Comparison of ENCODE assay signal across 35 mouse cellular contexts in the genomic region with DNA sequence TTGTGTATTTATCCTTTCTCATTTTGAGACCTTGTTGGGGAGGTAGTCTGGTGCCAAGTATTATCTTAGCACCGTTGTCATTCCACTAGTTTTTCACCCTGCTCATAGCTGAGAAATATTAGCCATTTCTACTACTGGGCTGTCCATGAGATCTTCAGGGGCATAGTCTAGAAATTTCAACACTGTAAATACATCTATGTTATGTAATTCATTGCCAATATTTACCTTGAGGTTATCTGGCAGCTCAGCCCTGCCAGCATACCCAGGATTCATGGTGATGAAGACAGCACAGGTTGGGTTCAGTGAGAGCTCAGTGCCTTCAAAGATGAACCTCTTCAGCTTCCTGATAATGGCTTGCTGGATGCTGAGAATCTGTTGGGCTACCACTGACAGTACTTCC.
"Had no signal": no experiment of that assay in that cellular context is flagged by ENCODE, and none has a peak within 500 bp of the region (broad histone marks: within the 10 kb centered on the region; RNA-seq: fewer than 3 reads in every experiment).

No protein-coding gene starts in this region.

- H3K27me3 ChIP-seq: heart, embryonic 12.5 days; heart, embryonic 13.5 days; heart, embryonic 15.5 days; hindbrain, embryonic 12.5 days; hindbrain, embryonic 13.5 days; hindbrain, embryonic 15.5 days; intestine, embryonic 15.5 days; kidney, embryonic 15.5 days had no signal

- H3K4me3 ChIP-seq: heart, adult 2 months; heart, embryonic 10.5 days; heart, embryonic 12.5 days; heart, embryonic 13.5 days; heart, embryonic 15.5 days; hindbrain, embryonic 10.5 days; hindbrain, embryonic 12.5 days; hindbrain, embryonic 13.5 days; hindbrain, embryonic 15.5 days; intestine, embryonic 15.5 days; kidney, embryonic 15.5 days; layer of hippocampus, adult 2 months had no signal

- H3K9ac ChIP-seq: heart, embryonic 12.5 days; heart, embryonic 13.5 days; heart, embryonic 15.5 days; hindbrain, embryonic 12.5 days; hindbrain, embryonic 13.5 days; hindbrain, embryonic 14.5 days; hindbrain, embryonic 15.5 days; intestine, embryonic 15.5 days; kidney, embryonic 15.5 days had no signal

- DNase-seq: heart, adult 2 months; heart, postnatal 10 days; heart, postnatal 14 days; heart, postnatal 36 days; heart, postnatal 4 days; kidney, adult 11 months; kidney, adult 18-20 months; kidney, adult 2 months; kidney, adult 8-10 months; kidney, adult 9 months; kidney, postnatal 10 days; kidney, postnatal 14 days; kidney, postnatal 25 days; kidney, postnatal 36 days; kidney, postnatal 4 days; layer of hippocampus, adult 9-11 months had no signal

- H3K27ac ChIP-seq: heart, adult 2 months; heart, embryonic 10.5 days; heart, embryonic 13.5 days; heart, embryonic 15.5 days; hindbrain, embryonic 10.5 days; hindbrain, embryonic 12.5 days; hindbrain, embryonic 13.5 days; hindbrain, embryonic 14.5 days; hindbrain, embryonic 15.5 days; hindbrain, postnatal 0 days; intestine, embryonic 15.5 days; kidney, embryonic 15.5 days; kidney, postnatal 0 days; layer of hippocampus, adult 2 months had no signal

- H3K4me1 ChIP-seq: heart, embryonic 10.5 days; heart, embryonic 12.5 days; heart, embryonic 13.5 days; heart, embryonic 15.5 days; hindbrain, embryonic 10.5 days; hindbrain, embryonic 12.5 days; hindbrain, embryonic 13.5 days; hindbrain, embryonic 15.5 days; intestine, embryonic 15.5 days; kidney, embryonic 15.5 days had no signal

- H3K36me3 ChIP-seq: heart, embryonic 10.5 days; heart, embryonic 12.5 days; heart, embryonic 13.5 days; heart, embryonic 15.5 days; hindbrain, embryonic 10.5 days; hindbrain, embryonic 12.5 days; hindbrain, embryonic 13.5 days; hindbrain, embryonic 15.5 days; intestine, embryonic 15.5 days; kidney, embryonic 15.5 days had no signal

- H3K4me2 ChIP-seq: heart, embryonic 11.5 days; heart, embryonic 12.5 days; heart, embryonic 13.5 days; heart, embryonic 15.5 days; hindbrain, embryonic 12.5 days; hindbrain, embryonic 13.5 days; hindbrain, embryonic 14.5 days; hindbrain, embryonic 15.5 days; intestine, embryonic 15.5 days; kidney, embryonic 15.5 days had no signal

- ATAC-seq: hindbrain, embryonic 16.5 days; hindbrain, postnatal 0 days; inflammation-experienced regulatory T-cells, adult 6 months; intestine, embryonic 15.5 days; intestine, embryonic 16.5 days; intestine, postnatal 0 days had no signal

- H3K9me3 ChIP-seq: heart, embryonic 10.5 days; heart, embryonic 15.5 days; hindbrain, embryonic 12.5 days; hindbrain, embryonic 13.5 days; hindbrain, embryonic 15.5 days; intestine, embryonic 15.5 days; kidney, embryonic 15.5 days had no signal
